Mouse (Mus musculus) embryo, embryonic 11.5 days (tissue): ENCODE results near the gene Fsd1l.

Experiments used
- DNase-seq: peaks from one replicate; pipeline ENCODE4 v3.0.0-alpha.2; 2012; ENCODE audit warnings: low read depth, low spot score

Gene Fsd1l

DNA sequence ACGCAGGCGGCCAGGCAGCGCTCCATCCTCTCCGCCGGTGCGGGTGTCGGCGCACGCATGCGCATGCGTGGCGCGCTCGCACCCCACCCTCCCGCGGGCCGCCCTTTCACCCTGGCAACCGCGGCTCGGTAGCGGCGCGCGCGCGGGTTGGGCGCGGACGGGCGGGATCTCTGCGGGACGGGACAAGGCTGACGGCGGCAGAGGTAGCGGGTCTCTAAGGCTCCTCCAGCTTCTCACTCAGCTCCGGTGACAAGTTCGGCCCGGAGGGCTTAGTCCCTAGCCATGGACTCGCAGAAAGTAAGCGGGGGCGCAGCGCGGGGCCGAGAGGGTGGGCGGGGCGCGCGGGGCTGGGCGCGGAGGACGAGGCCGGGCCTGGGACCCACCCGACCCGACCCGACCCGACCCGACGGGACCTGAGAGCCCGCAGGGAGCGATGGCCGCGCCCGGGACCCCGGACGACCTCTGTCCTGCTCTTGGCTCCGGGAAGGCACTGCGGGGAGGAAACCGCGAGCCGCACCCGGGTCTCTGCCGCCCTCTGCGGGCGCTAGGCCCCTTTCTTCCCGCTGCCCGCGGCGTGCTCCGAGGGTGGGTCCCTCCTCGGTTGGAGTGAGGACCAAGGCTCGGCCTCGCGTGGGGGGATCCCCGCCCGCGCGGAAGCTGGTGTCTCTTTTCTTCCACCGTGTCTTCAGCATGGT, at the start of gene Fsd1l:
TSS of gene Fsd1l (plus strand) at position 156 of the 695 bp plus-strand sequence.
- DNase-seq: peak; percentile 59

DNA sequence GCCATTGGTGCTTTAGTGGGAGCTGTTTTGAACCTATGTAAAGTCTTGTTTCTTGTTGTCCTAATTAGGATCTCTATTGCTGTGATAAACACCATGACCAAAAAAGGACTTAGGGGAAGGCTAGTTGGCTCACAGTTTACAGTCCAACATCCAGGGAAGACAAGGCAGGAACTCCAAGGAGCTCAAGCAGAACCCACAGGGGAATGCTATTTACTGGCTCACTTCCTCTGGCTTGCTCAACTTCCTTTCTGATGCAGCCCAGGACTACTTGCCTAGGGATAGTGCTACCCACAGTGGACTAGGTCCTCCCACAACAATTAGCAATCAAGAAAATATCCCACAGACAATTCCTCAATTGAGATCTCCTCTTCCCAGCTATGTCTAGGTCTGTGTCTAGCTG, 43.6 kb upstream of the Fsd1l start:
- no peak for DNase-seq

DNA sequence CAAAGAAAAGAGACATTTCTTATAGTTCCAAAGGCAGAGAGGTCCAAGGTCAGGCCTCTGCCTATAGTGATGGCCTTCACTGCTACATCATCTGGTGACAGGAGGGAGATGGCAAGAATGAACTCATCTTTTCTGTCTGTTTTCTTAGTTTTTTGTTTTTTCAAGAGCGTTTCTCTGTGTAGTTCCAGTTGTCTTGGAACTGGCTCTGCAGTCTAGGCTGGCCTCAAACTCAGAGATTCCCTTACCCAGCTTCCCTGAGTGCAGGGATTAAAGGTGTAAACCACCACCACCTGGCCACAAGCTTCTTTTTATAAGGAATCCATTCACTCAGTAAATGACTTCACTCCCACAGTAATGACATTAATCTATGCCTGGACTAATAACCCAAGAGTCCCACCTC, 42.3 kb upstream of the Fsd1l start:
- no peak for DNase-seq

DNA sequence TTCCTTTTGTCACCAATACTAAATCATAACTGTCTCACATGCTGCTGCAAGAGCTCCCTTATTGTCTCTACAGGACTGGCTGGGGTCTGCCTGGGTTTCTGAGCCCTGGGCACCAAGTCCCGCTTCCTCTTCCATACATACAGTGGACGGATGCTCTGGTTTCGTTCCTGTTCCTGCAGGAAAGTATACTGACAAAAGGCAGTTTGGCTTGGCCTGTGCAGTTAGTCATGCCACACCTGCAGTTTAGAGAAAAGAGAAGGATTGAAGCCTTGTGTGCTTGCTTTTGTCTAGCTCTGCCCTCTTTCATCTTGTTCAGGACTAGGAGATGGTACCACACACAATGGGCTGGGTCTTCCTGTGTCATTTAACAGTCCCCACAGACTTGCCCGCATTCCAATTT, 41.8 kb upstream of the Fsd1l start:
- DNase-seq: no peak

DNA sequence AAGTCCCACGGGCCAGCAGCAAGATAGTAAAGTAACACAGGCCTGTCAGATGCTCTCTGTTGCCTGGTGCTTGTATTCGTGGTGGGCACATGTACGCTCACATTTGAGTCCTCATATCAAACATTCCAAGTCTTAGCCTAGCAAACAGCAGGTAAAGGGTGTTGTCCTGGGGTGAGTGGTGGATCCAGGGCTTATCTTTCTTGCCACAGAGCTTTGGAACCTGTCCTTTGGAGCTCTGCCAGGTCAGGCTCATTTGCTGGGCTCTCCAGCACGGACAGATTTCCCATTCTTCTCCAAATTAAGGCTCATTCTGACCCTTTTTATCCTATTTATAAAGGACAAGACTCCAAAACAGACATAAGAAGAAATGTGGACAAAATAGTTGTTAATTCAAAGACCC, 41.1 kb upstream of the Fsd1l start:
- DNase-seq: no peak

DNA sequence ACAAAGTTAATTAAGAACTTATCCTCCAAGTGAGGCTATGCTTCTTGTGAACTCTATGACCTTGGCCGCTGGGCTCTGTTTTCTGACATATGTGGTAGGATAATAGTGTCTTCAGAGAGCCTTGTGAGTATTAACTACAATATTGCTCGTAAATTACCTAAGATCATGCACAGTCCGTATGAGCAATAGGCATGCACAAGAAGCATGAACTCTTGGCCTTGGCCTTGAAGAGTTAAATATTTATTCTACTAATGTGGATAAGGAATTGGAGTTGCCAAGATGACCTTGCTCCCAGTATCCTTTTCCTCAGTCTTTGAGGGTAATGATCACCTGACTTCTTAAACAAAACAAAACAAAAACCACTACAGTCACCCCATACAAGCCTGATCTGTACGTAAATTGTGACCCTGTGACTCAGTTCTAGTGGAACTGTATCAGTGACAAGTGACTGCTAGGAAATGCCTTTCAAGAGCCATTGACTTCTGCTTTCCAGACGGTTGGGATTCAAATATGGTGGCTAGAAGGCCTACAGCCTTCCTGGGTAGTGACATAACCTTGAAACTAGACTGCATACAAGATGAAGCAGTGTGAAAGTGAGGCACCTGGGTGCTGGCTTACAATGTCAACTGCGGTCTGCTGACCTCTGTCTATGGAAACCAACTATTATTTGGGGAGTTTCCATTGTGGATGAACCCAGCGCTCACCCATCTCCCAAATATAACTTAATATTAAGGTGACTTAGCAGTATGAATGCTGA, 40.4 kb upstream of the Fsd1l start:
- DNase-seq: no peak

DNA sequence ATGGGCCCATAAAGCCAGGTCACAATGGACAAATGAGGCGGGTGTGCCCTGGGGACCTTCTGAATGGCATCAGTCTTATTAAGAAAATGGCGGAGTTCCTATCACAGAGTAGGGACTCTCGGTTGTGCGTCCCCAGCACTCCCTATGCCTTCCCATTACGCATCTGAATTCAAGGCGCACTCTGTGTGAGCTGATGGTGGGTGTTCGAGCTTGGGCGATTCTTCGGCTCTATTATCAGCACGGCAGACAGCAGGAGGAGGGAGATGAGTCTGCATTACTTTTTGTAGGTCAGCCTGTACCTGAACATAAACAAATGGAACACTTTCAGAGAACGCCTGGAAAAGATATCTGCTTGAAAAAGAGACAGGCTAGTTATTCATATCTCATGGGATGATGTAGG, 39.7 kb upstream of the Fsd1l start:
- DNase-seq: no peak

DNA sequence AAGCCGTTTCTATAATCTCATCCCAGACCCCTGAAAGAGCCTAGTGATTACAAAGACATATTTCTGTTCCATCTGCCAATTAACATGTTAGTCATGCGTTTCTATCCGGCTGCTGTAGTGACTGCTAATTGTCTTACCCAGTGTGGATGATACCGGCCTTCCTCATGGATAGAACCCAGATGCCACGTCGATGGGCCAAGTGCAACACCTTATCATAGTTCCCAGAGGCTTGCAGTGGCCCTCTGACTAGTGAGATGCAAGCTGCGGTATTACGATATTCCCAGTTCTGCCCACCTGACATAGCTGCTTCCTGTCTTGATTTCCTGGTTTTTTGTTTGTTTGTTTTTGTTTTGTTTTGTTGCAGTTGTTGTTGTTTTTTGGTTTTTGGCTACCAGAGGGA, 39.3 kb upstream of the Fsd1l start:
- no peak for DNase-seq

DNA sequence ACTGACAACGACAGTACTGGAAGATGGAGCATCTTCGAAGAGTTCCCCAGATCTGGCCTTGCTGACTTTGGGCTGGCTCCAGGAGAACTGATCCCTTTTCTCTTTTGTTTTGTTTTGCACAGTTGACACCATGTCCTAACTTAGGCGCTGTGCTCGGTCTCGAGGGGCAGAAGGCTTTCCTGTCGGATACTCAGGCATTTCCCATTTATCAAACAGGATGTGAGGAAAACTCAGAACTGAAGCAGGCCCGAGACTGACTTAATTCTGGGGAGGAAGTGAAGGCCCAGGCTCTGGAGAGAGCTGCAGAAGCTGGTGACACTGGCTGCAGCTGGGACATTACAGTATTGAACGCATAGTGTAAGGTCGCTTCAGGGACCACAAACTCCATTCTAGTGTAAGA, 38.9 kb upstream of the Fsd1l start:
- DNase-seq: no peak

DNA sequence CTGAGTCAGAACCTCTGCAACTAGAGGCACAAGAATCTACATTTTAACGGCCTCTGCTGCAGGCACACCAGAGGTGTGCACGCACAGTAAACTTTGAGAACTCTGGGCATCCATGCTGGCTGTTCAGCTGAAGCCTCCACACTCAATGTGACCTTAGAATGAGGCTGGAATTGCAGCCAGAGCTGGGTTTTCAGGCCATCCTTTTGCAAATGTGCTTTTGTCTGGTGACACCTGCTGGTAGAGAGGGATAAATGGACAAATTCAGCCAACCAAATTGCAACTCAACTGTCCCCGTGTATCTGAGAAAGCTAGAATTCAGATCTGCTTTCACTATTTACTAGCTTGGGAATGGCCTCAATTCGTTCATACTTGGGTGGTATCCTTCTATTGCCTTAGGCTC, 37.1 kb upstream of the Fsd1l start:
- peak; percentile 52 for DNase-seq

DNA sequence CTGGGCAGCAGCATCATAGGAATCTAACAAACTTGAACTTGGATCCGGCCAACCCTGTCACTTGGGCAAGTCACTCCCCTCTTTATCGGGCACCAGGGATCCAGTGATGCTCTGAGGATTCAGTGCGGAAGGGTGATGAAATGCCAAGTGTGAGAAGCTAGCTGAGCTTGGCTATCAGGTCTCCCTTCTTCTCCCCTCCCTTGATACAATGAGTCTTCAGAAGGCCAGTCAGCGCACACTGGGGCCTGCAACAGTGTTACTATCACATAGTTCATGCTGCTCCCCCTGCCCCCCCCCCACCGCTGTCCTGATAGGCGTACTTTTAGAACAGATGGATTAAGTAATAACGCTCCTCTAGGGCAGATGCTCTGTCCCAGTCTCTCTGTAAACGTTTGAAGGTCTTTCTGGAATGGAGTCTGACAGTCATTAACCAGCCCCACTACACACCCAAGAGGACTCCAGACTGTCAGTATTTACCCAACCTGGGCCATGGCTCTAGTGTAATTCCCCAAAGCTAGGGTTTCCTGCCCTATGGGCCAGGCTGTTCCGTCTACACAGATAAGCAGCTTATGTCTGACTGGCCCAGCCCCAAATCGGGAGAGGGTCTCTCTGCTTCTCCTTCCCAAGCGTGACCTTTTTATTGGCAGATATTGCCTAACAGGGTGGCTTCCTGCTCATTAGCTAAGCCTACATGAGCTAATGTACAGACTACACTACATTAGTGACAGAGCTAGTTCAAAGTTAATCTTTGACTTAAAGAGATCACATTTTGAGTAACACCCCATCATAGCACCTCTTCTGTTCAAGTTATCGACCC, 35.8 kb upstream of the Fsd1l start:
- DNase-seq: no peak

DNA sequence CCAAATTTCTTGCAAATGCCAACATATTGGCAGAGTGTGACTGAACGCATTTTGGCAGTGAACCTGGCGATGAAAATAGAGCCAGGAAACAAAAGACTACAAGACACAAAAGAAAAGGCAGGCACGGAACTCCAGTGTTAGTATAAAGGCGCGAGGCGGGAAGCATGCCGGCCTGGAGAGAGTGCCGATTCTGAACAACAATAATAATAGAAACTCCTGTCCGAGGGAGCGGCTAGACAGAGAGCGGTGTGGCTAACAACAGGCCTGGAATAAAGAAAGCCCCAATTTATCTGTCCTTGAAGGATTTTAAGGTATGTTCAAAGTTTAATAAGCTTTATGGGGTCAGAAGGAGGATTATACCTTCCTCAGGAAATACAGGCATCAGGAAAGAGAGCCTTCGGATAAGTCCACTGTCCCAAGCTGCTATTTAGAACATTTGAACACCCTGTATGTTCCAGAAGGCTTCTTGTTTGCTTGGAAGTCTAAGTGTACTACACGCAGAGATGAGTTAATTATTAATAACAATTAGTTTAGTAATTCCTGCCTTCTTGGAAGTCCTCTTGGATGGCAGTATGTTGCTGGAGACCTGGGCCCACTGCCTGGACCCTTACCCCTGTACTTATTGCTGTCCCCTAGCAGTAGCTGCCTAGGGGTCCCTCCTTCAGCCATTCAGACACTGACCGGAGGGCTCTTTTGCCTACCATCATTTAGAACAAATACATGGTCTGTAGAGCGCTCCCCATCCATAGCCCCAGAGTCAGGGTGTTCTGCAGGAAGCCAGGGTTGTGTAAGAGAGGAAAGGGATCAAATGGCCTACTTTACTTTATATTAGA, 35.0 kb upstream of the Fsd1l start:
- no peak for DNase-seq

DNA sequence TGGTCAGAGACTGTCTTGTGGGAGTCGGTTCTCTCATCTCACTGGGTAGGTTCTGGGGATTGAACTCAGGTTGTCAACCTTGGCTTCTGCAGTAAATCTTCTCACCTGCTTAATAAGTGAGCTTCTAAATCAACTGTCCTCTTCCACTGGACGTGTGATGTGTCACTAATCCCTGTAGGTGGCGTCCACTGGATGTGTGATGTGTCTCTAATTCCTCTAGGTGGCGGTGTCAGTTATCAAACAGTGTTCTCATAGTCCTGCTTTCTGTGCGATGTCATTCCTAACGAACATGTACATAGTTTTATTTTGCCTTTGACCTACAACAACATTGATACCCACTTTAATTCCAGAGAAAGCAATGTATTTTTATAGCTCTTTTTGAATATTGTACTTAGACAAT, 30.8 kb upstream of the Fsd1l start:
- no peak for DNase-seq

DNA sequence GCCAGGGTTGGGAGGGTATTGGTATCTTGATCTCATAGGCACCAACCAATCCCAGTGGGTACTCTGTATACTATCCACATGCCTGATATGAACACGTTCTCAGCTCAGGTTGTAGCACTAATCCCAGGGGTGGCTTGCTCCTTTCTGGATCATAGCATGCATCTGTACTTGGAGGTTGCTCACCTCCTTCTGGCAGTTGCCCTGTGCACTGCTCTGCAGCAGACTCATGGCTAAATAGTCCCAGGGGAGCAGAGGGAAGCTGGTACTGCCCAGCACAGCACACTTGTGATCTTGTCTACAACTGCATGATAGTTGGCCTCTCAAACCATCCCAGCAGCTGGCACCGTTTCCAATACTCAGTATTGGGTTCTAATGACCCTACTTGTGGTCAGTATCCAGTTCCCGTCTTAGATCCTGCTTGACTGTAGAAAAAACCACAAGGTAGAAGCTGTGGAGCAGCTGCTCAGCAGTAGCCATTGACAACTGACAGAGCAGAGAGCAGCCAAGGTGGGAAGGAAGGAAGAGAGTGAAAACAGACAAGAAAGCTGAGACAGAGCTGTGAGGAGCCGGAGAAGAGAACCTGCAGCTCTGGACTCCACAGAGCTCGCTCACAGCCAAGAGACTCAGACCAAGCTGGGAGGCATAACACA, 16.6 kb upstream of the Fsd1l start:
- no peak for DNase-seq

DNA sequence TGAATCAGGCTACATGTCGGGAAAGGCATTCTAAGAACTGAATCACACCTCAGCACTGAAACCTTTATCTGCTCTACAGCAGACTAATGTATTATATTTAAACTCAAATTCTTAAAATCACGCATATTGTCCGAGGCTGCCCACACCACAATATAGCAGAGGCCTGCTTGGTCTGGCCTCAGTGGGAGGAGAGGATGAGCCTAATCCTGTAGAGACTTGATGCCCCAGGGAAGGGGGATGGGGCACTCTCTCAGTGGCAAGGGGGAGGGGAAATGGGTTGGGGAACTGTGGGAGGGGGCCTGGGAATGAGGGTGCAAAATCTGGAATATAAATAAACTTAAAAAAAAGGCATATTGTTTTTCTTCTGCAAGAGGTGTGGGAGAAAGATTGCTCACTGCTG, 13.3 kb upstream of the Fsd1l start:
- no peak for DNase-seq

DNA sequence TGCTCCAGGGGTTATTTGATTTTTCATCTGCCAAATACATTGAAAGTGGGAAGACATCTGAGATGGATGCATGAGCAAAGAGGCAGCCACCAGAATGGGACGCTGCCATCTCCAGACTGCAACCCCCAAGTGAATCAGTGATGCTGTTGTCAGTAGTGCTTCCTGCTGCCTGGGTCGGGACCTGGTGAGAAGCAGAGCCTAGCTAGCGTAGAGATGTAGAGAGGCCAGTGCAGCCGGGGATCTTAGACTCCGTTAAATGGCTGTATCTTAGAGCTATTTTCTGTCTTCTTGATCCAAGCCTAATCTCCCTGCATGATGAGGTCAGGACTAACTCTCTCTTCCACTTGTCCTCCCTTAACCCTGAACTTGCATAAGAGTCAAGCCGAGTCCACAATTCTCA, 11.2 kb upstream of the Fsd1l start:
- no peak for DNase-seq

DNA sequence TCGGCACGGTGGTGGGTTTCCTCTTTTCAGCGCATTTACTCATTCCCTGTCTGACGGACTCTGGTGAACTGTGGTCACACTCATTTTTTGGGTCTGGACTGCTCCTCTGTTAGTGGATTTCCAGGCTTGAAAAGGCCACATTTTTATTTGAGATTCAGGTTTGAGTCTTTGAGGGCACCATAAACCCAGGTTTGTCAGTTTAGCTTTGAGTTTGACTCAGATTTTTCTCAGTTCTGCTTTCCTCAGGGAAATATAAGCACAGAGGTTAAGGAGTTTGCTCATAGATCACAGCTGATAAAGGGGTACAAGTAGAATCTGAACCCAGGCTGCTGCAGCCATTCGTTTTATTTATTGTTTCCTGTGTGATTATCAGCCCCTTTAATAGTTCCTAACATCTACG, 10.2 kb upstream of the Fsd1l start:
- DNase-seq: no peak

DNA sequence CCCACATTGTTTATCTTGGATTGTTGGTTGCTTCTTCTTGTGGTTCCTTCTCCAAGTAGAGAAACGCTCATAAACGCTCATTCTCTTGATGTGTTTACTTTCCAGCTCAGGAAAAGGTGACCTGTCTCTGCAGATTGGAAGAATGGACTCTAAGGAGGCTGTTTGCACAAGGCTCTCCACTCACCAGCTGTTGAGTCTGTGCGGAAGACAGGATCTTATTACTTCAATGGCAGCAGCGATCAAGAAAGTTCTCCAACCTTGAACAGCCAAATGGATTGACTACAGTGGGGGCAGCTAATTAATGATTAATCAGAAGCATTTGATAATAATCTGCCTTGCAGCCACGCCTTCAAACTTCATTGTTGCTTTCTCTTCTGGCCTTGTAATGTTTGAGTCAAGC, 9.8 kb upstream of the Fsd1l start:
- DNase-seq: no peak

DNA sequence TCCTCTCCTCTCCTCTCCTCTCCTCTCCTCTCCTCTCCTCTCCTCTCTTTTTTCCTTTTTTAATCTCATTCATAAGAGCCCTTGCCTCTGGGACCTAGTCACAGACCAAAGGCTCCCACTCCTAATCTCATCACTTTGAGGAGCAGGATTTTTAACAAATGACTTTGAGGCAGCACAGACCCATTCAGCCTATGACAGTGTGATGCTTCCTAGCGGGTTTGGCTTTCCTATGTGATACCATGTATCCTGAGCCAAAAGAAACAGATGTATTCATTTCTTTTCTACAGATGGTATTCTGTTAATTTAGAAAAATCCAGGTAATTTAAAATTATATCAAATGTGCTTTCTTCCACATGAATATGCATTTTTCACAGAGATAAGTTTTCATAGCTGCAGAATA, 7.6 kb upstream of the Fsd1l start:
- DNase-seq: no peak

DNA sequence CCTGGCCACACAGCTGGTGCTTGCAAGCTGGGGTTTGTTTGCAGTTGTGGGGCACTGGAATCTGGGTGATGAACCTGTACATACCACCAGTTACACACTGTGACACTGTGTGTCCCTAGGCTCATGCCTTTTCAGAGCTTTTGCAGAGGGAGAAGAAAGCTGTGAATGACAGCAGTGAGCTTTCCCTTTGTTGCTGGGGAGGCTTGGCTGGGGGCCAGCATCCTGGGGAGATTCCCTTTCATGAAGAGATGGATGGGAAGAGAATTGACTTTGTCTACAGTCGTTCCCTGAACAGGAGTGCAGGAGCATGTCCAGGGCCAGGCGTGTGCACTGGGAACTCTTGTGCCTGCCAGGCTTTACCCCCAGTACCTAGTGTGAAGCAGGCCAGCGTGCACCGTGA, 6.5 kb upstream of the Fsd1l start:
- no peak for DNase-seq

DNA sequence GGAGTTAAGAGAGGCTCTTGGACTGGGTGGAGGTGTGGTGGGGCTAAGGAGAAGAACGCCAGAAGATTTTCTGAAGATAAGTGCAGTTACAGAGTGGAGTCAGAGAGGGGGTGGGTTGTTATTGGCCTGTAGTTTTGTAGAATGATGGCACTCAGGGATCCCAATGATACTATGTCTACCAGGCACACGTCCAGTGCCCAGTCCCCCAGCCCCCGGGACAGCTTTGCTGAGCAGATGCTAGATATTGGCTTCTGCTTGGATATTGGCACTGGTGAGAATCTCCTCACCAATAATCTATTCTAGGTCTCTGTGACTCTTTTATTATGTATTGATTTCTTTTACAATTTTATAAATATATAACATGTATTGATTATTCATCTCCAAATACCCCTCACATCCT, 6.0 kb upstream of the Fsd1l start:
- no peak for DNase-seq
